Mouse (Mus musculus) intestine, embryonic 14.5 days (tissue): ENCODE measurements around the gene Aff3. TPM values are rescaled to one million over a fixed set of nuclear protein-coding genes. Genes with fewer than 3 reads are reported as not detected.
"Not testable (repeated sequence)": the region's sequence is repeated elsewhere in the genome, so short reads cannot be mapped to it uniquely, and the experiment has no call there.

ENCODE experiments used
- ATAC-seq: fragments of 200-750 bp; cut with Nextera tagmentation; replicated peaks from 2 replicates; pipeline ENCODE4 v1.8.0; 2017; ENCODE audit warnings: low read depth, moderate number of reproducible peaks, moderate TSS enrichment, moderate library complexity; ENCODE audit not compliant: low FRiP score, low TSS enrichment
- DNase-seq: peaks from one replicate; pipeline ENCODE4 v3.0.0-alpha.2; 2018; ENCODE audit warnings: low spot score
- H3K27ac ChIP-seq: fragments of 300-500 bp; sonication (generic); 2 replicates; pipeline ENCODE4 v1.5.1; 2014; ENCODE audit warnings: low read depth, mild to moderate bottlenecking, control low read depth
- H3K27me3 ChIP-seq: fragments of 300-500 bp; sonication (generic); replicated peaks from 2 replicates; pipeline ENCODE4 v1.6.1; 2014; ENCODE audit warnings: low read length, control low read depth; ENCODE audit not compliant: control insufficient read depth, insufficient read depth
- H3K36me3 ChIP-seq: fragments of 300-500 bp; sonication (generic); 2 replicates; pipeline ENCODE4 v1.6.1; 2014; ENCODE audit warnings: low read length, control low read depth; ENCODE audit not compliant: control insufficient read depth, insufficient read depth
- H3K4me1 ChIP-seq: fragments of 300-500 bp; sonication (generic); replicated peaks from 2 replicates; pipeline ENCODE4 v1.6.1; 2014; ENCODE audit warnings: low read length, control low read depth, mixed read lengths; ENCODE audit not compliant: control insufficient read depth, insufficient read depth
- H3K4me2 ChIP-seq: fragments of 300-500 bp; sonication (generic); 2 replicates; pipeline ENCODE4 v1.6.1; 2014; ENCODE audit warnings: low read length
- H3K4me3 ChIP-seq: fragments of 300-500 bp; sonication (generic); 2 replicates; pipeline ENCODE4 v1.5.1; 2014; ENCODE audit warnings: low read depth, low read length, control low read depth, mixed read lengths
- H3K9ac ChIP-seq: fragments of 300-500 bp; sonication (generic); 2 replicates; pipeline ENCODE4 v1.6.1; 2014; ENCODE audit warnings: mild to moderate bottlenecking, low read length
- H3K9me3 ChIP-seq: fragments of 300-500 bp; sonication (generic); 2 replicates; pipeline ENCODE4 v1.6.1; 2016; ENCODE audit warnings: low read length, control low read depth; ENCODE audit not compliant: control insufficient read depth
- WGBS: fragments of 180-500 bp; shearing (Covaris S2); extraction: QIAGEN DNeasy Blood & Tissue Kit; methylation state at CpG from one replicate; pipeline ENCODE4 v1.1.7; 2014; 5-methylcytosine and 5-hydroxymethylcytosine counted together
- polyA plus RNA-seq: library from polyadenylated mRNA; unstranded; fragments of >200 nt; fragmentation: Nextera tagmentation; extraction: Ambion mirVana; gene quantifications from 2 replicates; pipeline ENCODE4 v1.2.1, GENCODE M21; 2014

Aff3 gene
- polyA plus RNA-seq, 1 experiment from 2014 or later: 8.6 TPM

GRCm38 (mm10) chr1:38436471-38437340 lies 228.0 kb downstream of the Aff3 start:
- no peak overlapping the region for H3K9ac ChIP-seq
- H3K36me3 ChIP-seq: no peaks in the 10 kb centered on the region
- H3K27me3 ChIP-seq: no peaks in the 10 kb centered on the region
- H3K4me1 ChIP-seq: peaks cover 48% of the 10 kb centered on the region
- 35% methylated on average over 12 of the region's 12 CpGs for WGBS
- peak overlapping the region; percentile 22; the same call in 1 of the 2 replicates for H3K27ac ChIP-seq
- DNase-seq (no peak), ATAC-seq (no peak)
- H3K4me3 ChIP-seq: no peak overlapping the region
- H3K4me2 ChIP-seq: no peak overlapping the region
- H3K9me3 ChIP-seq: no peaks in the 10 kb centered on the region

DNA sequence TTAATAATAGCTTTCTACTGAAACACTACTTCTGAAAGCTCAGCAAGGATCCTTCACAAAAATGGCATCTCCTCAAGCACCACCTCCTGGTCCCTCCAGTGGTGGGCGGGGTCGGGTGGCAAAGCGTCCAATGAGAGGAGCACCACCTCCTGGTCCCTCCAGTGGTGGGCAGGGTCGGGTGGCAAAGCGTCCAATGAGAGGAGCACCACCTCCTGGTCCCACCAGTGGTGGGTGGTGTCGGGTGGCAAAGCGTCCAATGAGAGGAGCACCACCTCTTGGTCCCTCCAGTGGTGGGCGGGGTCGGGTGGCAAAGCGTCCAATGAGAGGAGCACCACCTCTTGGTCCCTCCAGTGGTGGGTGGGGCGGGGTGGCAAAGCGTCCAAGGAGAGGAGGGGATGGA lies 234.4 kb downstream of the Aff3 start:
- H3K36me3 ChIP-seq, H3K9ac ChIP-seq, H3K4me1 ChIP-seq, H3K27me3 ChIP-seq, H3K4me3 ChIP-seq, DNase-seq, ATAC-seq, H3K27ac ChIP-seq, H3K4me2 ChIP-seq, H3K9me3 ChIP-seq: not testable (repeated sequence)
- WGBS: 94% methylated on average over 12 of the region's 12 CpGs

- H3K4me3 ChIP-seq: no peak overlapping the region
- DNase-seq (no peak), ATAC-seq (no peak)
- H3K9me3 ChIP-seq: no peaks in the 10 kb centered on the region
- H3K36me3 ChIP-seq: no peaks in the 10 kb centered on the region
- no peak overlapping the region for H3K9ac ChIP-seq
- 60% methylated on average over 13 of the region's 13 CpGs for WGBS
- no peak overlapping the region for H3K27ac ChIP-seq
- no peak overlapping the region for H3K4me2 ChIP-seq
- H3K27me3 ChIP-seq: no peaks in the 10 kb centered on the region
- H3K4me1 ChIP-seq: no peaks in the 10 kb centered on the region
These were observed 235.8 kb downstream of the Aff3 start for GRCm38 (mm10) chr1:38428708-38429683.

GRCm38 (mm10) chr1:38422921-38423320 lies 241.8 kb downstream of the Aff3 start:
- WGBS: 86% methylated on average over 6 of the region's 6 CpGs
- ATAC-seq: no peak
- Histone ChIP-seq H3K36me3 (no peaks in the 10 kb centered on the region), H3K4me1 (peaks cover 7% of the 10 kb centered on the region), H3K4me2 (no peak overlapping the region), H3K9ac (no peak overlapping the region), H3K4me3 (no peak overlapping the region), H3K9me3 (no peaks in the 10 kb centered on the region), H3K27ac (no peak overlapping the region), H3K27me3 (no peaks in the 10 kb centered on the region)
- DNase-seq: no peak

DNA sequence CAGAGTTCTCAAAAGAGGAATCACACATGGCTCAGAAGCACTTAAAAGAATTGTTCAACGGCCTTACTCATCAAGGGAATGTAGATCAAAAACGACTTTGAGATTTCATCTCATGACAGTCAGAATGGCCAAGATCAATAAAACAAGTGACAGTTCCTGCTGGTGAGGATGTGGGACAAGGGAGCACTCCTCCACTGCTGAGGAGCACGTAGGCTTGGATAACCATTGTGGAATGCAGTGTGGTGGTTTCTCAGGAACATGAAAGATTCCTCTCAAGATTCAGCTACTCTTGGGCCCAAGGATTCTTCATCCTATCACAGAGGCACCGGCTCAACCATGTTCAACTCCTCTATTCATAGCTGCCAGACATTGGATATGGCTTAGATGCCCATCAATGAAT lies 245.4 kb downstream of the Aff3 start:
- Histone ChIP-seq H3K27ac (no peak overlapping the region), H3K36me3 (no peaks in the 10 kb centered on the region), H3K27me3 (no peaks in the 10 kb centered on the region), H3K4me1 (peaks cover 12% of the 10 kb centered on the region), H3K4me3 (no peak overlapping the region), H3K9me3 (no peaks in the 10 kb centered on the region), H3K4me2 (no peak overlapping the region), H3K9ac (no peak overlapping the region)
- WGBS: 83% methylated on average over 4 of the region's 4 CpGs
- no peak for DNase-seq
- ATAC-seq: no peak

- peaks cover 12% of the 10 kb centered on the region for H3K4me1 ChIP-seq
- no peak overlapping the region for H3K4me2 ChIP-seq
- no peaks in the 10 kb centered on the region for H3K36me3 ChIP-seq
- 48% methylated on average over 12 of the region's 12 CpGs for WGBS
- H3K9me3 ChIP-seq: no peaks in the 10 kb centered on the region
- no peak overlapping the region for H3K27ac ChIP-seq
- no peaks in the 10 kb centered on the region for H3K27me3 ChIP-seq
- DNase-seq (no peak), ATAC-seq (no peak)
- no peak overlapping the region for H3K9ac ChIP-seq
- H3K4me3 ChIP-seq: no peak overlapping the region
These were observed 246.3 kb downstream of the Aff3 start for GRCm38 (mm10) chr1:38418181-38419032.

DNA sequence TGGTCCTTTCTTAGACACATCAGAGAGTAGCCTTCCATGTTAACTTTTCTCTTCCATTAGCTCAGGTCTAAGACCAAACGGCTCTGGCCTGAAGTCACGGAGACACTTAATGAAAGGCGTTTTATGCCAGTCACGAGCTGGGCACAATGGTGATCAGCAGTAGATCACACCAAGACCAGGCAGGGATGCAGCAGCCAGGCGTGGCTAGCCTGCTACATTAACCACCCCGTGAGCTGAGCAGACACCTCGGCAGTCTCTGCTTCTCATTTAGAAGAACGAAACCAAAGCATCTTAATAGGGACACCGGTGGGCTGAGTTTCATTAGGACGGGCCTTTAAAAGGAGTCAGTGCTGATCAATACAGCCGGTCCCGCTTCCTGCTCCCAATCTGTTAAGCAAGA lies 247.6 kb downstream of the Aff3 start:
- WGBS: 79% methylated on average over 12 of the region's 12 CpGs

DNA sequence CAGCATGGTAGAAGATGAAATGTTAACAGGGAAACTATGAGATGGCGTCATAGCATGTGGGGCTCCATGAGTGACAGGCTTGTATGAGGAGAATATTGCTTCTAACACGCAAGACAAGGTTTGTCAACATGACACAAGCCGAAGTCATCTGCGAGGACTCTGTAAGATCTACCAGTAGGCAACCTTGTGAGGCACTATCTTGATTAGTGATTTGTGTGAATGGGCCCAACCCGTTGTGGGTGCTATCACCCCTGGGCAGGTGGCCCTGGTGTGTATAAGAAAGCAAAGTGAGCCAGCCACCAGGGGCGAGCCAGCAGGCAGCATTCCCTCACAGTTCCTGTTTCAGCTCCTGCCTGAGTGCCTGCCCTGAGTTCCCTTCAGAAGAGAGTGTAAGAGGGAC lies 249.2 kb downstream of the Aff3 start:
- Histone ChIP-seq H3K4me1 (peaks cover 12% of the 10 kb centered on the region), H3K27me3 (no peaks in the 10 kb centered on the region), H3K36me3 (no peaks in the 10 kb centered on the region), H3K4me2 (no peak overlapping the region), H3K9me3 (no peaks in the 10 kb centered on the region), H3K4me3 (no peak overlapping the region), H3K9ac (no peak overlapping the region), H3K27ac (no peak overlapping the region)
- WGBS: 85% methylated on average over 6 of the region's 6 CpGs
- ATAC-seq: no peak
- no peak for DNase-seq

More for the DNA sequence above, 247.6 kb downstream of the Aff3 start:
- Histone ChIP-seq H3K4me2 (no peak overlapping the region), H3K4me3 (no peak overlapping the region), H3K36me3 (no peaks in the 10 kb centered on the region), H3K27me3 (no peaks in the 10 kb centered on the region), H3K27ac (no peak overlapping the region), H3K9ac (no peak overlapping the region), H3K4me1 (peaks cover 12% of the 10 kb centered on the region), H3K9me3 (no peaks in the 10 kb centered on the region)
- DNase-seq (no peak), ATAC-seq (no peak)
